Mouse (Mus musculus) heart, adult 11 months (tissue): ENCODE results near the gene Naa20.

Experiments
- DNase-seq: peaks from one replicate; pipeline ENCODE4 v3.0.0; 2022

Gene Naa20

DNA sequence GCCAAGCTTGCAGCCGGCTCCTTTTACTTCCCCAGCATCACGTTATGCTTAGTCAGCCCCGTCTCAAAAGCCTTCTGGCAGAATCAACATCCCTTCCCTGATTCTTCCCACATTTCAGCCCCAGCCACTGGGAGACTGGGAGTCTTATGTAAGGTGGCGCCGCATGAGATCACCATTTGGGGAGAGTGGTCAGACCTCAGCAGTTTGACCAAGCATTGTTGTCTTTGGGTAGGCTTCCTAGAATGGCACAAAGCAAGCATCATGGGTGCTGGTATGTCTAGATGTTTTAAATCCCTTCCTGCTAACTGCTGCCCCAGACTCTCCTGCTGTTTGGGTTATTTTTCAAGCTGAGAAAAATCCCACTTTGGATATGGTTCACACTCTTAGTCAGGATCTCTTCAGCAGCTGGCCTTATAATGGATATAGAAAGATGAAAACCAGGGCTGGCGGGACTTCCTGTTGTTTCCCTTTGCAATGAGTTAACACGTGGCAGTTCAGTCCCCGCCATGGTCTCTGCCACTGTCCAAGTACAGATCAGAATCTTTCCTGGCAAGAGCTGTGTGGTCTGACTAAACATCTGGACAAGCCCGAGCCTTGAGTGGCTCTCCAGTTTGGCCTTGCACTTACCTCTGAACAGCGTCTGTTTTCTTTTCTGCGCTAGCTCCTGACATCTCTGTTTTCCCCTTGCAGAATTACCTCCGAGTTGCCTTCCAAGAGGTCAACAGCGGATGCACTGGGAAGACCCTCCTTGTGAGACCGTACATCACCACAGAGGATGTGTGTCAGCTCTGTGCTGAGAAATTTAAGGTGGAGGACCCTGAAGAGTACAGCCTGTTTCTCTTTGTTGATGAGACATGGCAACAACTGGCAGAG, 16.8 kb upstream of the Naa20 start:
- DNase-seq: peak; percentile 99

DNA sequence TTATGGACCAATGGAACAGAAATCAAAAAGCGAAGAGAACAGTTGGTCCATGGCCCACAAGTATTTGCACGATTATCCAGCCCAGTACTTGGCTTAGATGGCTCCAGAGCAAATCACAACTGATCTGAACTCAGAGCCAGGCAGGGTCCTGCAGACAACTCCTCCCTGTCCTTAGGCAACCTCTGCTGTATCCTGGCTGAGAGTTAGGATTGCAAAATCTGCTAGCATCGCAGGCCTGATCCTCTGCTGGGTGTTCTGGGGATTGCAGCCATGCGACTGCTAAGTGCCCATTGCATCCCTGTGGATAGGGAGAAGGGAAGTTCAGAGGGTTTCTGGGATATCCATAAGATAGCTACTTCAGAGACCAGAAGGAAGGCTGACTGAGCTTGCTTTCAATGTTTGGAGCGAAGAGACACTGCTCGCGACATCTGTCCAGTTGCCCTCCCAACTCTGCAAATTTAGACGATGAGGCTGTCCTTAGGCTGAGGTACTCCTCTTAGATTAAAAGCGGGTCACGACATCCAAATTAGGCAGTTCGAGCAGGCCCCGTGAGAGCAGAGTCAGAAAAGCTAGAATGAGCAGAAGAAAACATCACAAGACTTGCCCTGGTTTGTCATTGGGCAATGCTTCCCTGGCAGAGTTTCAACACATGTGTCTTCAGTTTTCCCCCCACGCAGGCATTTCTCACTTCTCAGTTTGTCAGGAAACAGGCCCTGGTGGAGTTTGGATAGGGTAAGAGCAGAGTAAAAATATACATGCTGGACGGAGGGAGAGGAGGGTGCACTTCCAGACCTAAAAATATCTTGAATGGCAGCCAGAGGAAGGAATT, 13.7 kb upstream of the Naa20 start:
- DNase-seq: peak; percentile 99

DNA sequence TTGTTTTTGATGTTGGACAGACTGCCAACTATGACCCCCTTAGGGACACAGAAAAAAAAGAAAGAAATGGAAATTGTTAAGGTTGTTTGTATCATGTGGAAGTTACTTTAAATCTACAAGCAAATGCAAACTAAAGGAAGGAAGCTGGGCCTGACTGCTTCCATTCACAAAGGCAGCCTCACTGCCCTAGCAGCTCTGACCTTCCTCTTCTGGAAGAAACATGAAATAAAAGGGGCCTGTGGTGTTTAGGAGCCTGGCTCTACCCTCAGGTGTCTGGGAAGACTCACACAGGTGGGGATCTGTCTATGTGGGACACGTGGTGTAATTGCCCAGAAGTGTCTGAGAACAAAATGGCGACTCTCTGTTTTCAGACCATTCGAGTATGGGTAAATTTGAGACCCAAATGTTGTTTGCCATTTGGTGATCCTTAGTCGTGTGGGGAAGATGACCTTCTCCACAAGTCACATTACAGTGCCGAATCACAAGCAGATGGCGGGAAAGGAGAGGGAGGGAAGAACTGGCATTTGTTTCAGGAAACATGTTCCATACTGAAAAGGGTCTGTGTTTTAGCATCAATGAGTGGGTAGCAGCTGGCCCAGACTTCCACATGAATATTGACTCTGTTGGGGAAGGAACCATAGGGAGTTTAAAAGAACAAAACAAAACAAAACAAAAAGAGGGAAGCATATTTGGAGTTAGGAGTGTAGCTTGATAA, 13.0 kb upstream of the Naa20 start:
- DNase-seq: no peak

DNA sequence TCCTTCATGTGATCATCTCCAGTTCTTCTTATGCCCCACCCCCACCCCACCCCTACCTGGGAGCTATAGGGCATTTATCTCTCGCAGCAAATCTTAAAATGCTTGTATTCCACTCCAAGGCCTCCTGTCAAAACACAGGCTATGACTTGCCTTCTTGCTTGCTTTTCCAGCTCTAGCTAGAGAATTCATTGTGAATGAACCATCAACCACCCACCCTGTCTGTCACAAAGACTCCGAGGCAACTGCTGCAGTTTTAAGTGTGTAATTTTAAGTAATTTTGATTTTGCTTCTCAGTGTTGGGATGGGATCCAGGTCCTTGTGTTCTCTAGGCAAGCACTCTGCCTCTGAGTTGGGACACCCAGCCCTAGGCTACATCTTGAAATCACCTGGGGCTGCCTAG, 11.3 kb upstream of the Naa20 start:
- no peak for DNase-seq

DNA sequence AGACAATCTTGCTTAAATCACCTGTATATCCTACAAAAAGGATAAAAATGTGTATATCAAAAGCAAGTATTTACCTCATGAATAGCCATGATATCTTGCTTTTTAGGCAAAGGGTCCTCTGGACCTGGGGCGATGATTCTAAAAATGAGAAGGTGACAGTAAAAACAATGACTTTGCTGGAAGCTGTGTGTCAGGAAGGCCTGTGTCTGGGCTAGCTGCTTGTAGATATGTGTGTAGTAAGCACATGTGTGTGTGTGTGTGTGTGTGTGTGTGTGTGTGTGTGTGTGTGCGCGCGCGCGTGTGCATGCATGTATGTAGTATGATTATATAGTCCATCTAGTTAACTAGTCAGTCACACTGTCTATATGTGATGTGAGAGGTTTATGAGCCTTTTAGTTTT, 8.1 kb upstream of the Naa20 start:
- peak; percentile 55 for DNase-seq

DNA sequence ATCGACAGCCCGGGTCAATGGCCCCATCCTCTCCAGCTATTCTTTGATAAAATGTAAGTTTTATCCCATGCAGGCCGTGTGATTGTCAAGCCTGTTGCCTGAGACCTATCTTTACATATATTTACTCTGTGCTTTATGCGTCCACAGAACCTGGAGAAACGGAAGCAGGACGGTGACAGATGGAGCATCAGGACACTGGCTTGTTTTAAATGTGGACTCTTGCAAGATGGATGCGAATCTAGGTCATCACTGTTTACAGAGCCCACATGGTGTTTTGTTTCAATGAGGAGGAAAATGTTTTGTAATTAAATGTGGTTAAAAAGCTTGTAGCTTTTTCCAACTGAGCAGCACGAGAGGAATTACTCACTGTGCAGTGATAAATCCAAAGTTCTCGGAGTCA, 3.8 kb upstream of the Naa20 start:
- DNase-seq: peak; percentile 68

DNA sequence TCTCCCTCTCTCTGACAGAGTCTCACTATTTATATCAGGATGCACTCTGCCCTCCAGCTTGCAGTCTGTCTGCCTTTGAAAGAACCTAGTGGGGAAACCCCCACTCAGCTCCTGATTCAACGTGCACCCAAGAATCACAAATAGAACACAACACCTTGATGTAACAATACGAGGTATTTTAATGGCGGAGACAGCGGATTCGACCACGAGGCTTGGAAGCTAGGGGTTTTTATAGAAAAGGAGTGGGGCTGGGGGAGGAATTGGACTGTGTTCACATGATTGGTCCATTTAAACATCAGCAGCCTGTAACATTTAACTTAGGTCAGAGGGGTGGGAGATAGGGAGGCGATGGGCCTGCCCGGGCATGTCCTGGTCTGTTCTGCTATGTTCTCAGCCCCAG, 1.6 kb upstream of the Naa20 start:
- DNase-seq: peak; percentile 75

DNA sequence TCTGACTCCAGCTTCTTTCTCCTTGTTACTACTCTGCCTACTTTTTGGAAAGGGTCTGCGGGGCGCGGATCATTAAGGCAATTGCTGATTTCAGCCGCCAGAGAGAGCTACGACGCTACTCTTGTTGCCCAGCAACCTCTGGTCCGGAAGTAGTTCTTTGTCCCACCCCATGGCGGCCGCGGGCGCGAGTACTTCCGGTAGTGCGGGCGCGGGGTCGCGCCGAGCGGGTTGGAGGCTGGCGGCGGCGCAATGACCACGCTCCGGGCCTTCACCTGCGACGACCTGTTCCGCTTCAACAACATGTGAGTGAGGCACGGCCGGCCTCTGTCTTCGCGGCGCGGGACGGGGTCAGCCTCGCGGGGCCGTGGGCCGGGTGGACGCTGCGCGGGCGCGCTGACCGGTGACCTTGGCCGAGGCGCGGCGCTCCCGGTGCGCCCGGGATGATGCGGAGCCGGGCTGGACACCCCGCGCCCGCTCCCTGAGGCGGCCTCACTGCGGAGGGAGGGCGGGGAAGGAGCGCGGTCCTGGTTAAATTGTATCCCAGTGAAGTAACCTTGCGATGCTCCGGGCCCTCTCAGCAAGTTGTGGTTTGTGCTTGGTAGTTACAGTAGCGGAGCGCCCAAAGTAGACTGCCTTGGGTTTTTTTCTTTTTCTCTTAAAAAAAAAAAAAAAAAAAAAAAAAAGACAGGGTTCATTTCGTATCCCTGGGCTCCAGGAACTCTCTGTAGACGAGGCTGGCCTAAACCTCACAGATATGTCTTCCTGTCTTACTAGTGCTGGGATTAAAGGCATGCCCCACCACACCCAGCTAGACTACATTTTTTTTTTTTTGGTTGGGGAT, 1.4 kb downstream of the Naa20 start:
- DNase-seq: peak; percentile 99

DNA sequence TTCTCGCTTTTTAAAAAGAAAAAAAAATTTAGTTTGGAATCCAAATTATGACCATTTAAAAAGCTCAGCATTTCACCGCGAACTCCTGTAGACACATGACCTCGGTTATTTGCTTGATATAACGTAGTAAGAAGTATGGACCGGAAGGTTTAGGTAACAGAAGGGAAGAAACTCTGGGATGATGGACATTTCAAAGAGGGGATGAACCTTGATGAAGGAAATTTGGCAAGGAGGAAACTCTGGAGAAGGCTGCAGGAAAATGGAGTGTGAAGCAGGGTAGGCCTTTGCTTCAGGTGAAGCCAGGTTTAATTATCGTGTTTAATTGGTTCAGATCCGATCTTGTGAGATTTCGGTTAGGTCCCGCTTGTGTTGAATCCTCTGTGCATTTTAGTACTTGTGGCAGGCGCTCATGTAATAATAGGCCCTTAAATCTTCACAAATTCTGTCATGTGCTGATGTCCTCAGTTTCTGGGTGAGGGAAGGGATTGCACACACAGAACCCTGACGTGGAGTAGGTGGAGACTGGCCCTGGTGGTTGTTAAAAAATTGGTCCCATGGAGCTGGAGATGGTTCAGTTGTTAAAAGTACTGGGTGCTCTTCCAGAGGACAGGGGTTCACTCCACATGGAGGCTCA, 2.2 kb downstream of the Naa20 start:
- DNase-seq: peak; percentile 83

DNA sequence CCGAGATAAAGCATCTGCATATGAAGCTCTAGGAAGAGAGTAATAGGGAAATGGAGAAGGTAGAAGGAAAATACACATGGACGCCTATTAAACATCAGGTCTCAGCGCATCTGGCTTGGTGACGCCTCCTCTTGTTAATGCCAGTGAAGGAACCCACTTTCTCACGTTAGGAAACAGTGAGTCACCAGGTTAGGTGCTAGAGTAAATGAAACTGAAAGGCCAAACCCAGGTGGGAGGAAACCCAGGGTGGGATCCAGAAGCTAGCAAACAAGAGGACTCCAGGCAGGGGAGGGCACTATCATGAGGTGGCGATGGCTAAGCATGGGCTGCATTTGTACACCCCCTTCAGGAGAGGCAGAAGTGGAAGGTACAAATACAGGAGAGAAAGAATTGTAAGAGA, 3.3 kb downstream of the Naa20 start:
- peak; percentile 83 for DNase-seq

DNA sequence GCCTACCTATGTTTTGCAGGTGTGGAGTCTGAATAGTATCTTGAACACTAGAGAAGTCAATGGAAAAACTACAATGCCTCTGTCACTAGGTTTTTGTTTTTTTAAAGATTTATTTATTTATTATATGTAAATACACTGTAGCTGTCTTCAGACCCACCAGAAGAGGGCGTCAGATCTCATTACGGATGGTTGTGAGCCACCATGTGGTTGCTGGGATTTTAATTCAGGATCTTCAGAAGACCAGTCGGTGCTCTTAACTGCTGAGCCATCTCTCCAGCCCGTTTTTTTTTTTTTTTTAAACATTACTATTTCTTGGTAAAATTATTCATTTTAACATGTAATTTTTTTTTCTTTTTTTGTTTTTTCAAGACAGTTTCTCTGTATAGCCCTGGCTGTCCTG, 4.0 kb downstream of the Naa20 start:
- DNase-seq: peak; percentile 12

DNA sequence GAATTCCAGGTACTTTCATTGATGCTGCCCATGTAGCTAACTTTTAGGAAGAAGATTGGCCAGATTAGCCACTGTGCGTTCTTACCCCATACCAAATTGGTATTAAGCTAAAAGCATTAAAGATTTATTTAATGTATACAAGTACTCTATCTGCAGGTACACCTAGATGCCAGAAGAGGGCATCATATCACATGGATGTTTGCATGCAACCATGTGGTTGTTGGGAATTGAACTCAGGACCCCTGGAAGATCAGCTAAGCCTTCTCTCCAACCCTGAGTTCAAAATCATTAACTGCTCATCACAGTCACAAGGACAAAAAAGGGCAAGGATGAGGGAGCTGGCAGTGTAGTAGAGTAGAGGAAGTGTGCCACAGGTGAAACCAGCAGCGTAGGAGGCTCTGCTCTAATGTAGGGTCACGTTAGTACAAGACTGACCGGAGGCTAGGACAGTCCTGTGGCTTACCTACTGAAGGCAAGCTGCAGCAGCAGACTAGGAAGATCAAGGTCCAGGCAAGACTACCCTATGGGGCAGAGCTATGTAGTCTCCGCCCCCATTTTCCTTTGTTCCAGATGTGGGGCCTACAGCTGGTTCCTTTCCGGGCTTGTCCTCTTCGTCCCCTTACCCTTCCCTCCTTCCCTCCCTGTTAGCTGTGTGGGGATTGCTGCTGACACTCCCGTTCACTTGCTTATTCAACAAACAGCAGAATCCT, 19.2 kb downstream of the Naa20 start:
- DNase-seq: peak; percentile 69

DNA sequence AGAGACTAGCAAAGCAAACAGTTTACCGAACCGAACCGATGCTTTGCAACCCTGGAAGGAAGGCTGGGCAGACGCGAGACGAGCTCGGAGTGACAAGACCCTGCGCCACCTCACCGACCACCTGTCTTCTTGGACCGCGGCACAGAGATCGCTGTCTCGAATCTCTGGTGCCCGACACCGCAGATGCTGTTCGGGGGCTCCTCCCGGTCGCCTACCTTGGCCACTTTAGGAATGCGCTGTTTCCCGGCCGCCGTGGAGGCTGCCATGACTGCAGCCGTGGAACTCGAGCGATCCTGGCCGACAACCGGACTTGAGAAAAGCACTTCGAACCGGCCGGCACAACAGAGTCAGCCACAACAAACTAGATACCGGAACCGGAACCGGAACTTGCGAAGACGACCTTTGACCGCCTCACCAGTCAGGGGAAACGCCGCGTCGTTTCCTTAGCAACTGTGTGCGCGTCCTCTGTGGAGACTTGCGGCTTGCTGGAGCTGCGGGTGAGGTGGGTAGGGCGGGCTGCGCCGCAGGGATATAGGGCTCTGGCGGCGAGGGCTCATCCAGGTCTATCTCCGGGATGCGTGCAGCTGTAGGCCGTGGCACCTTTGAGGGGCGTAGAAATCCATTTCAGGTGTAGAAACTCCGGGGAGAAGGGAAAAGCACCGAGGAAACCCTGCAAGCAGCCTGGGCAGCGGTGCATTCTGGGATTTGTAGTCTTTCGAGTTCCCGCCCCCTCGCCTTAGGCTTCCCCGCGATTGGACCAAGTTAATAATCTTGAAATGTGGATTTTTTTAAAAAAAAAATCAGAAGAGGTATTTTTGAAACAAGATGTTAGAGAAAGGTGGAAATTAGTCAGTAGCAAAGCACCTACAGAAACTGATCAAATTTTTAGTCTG, 32.7 kb downstream of the Naa20 start, which contains the start of the genes Cfap61 and Crnkl1:
TSS of gene Cfap61 (plus strand) at position 446 of the 893 bp plus-strand sequence.
TSS of gene Crnkl1 (minus strand) at position 676 of the 893 bp plus-strand sequence.
- DNase-seq: peak; percentile 99

DNA sequence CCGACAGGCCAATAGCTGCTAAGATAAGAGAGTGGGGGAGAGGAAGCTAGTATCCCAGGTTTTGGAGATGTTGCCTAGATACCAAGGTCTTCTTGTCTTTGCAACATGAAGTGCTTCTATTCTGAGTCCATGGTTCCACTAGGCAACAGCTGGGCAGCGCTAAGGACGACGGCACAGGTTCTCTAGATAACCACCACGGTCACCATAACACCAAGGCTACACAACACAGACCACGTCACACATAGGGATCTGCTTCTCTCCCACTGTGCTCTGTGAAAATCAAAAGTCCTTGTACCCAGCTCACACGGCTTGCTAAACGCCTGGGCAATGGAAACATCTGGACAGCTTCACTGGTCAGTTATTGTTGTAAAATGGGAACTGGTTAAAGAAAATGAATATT, 35.1 kb downstream of the Naa20 start:
- peak; percentile 97 for DNase-seq

DNA sequence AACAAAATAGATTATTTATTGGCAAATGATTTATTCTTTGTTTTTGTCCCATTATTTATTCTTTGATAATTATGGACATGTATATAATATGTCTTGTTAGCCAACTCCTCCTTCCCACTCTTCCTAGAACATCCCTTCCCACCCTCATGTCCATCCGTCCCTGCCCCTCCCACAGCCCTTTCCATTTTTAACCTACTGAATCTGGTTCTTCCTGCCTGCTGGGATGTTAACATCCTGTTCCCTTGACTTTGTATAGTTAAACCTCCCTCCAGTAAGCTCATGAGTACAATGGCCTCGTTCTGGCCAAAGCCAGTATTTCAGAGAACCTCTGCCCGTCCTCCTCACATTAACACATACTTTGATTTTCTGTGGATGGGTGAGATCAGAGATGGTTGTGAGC, 39.5 kb downstream of the Naa20 start:
- no peak for DNase-seq

DNA sequence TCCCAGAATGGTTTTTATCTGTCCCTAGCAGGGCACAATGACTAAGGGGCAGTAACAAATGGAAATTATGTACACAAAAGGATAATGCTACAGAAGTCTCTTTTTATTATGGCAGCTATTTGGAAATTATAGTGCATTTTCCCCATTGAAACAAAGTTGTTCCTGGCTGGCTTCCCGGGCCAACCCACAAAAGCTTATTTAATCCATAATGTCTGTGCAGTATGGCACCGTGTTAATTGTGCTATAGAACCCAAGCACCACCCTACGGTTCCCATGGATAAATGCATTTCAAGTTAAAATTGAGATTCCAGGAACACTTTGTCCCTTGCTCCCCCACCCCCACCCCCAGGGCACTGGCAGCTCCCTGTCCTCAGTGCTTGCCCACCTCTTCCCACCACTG, 42.4 kb downstream of the Naa20 start:
- DNase-seq: peak; percentile 40

DNA sequence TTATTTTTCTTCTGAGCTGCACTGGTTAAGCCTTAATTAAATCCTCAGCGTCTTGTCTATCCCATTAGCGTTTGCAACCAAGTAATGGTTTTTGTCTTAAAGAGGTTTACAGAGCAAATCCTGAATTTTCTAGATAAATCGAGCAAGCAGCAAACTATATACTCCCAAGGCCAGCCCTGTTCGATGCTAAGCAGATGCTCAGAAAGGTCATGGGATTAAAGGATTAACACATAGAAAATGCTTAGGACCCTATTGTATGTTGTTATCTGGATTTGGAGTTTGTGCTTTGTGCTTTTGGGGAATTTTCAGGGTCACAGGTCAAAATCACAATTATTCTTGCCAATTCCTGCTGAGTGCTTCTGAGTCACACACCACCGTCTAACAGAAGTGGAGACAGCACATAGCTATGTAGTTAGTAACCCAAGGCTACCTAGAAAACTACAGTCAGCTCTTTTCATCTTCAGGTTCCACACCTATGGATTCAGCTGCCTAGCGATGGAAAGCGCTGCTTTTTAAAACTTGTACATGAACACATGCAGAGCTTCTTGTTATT, 46.6 kb downstream of the Naa20 start:
- DNase-seq: no peak

DNA sequence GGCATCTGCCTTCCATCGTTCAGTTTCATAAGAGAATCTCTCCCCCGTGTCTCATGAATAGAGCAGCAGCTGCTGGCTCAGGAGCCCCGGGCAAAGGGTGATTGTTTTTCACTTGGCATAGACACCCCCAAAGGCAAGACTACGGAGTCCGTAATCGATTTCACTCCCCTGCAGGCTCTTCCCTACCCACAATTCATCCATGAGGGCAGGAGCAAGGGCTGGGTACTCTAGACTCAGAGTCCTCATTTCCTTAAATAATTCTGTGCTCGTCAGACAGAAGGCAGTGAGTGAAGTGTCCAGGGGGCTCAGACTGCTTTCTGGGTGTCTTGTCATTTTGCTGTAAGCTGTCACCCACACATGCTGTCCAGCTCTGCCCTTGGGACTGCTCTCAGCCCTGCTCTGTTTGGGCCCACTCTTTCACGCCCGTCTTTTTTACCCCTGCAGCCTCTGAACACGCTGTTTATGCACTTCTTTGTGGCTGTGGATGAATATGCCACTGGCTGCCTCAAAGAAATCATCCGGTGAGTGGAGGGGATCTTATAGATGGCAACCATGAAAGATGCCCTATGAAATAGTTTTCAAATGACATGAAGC, 47.7 kb downstream of the Naa20 start:
- DNase-seq: no peak

DNA sequence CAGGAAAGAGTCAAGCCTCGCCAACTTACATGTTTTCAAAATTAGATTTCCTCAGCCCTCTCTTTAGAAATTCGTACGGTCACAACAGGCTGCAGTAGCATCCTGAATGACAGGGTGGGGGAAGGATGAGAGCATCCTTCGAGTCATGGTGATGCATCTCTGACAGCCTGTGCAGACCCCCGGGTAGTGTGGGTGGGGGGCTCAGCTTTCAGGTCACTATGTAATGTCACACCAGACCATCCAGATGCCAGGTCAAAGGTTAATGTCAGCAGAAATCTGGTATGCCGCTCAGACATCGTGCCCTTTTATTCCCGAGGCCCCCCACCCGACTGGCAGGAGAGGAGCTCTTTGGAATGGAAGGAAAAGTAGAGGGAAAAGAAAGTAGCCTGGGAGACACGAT, 48.3 kb downstream of the Naa20 start:
- no peak for DNase-seq
